Mouse (Mus musculus) urinary bladder, postnatal 25 days (tissue): Measurements from ENCODE around the gene Trim41.

Experiments
- DNase-seq: peaks from one replicate; pipeline ENCODE4 v3.0.0; 2022; ENCODE audit warnings: low spot score

Gene Trim41

DNA sequence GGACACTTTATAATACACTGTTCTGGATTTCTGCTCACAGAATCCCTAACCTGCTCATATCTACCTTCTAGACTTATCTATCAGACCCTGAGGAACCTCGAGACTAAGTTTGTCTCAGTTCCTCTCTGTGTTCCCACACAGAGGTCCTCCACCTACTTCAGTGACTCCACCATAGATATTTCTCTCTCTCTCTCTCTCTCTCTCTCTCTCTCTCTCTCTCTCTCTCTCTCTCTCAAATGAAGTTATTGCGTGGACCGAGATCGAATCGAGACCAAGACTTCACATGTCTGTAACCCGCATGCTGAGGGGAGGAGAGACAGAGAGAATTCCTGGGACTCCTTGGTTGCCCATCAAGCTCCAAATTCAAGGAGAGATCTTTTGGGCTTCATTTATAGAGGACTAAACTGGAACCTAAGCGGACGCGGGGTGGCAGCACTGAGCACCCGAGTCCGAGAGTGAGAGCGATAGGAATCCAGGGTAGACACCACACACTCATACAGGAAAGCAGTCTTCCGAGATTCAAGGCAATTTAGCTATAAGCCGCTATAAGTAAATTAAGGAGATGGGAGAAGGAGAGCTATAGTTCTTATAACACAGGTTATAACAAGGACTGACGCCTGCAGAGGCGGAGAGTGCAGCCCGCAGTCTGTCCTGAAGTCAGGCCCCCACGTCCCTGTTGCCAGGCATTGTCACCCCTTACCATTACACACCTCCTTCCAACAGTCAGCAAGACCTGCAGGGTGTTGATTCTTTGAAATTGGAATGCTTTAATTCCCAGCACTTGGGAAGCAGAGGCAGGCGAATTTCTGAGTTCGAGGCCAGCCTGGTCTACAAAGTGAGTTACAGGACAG is 27.0 kb downstream of the Trim41 start:
- peak; percentile 84 for DNase-seq

DNA sequence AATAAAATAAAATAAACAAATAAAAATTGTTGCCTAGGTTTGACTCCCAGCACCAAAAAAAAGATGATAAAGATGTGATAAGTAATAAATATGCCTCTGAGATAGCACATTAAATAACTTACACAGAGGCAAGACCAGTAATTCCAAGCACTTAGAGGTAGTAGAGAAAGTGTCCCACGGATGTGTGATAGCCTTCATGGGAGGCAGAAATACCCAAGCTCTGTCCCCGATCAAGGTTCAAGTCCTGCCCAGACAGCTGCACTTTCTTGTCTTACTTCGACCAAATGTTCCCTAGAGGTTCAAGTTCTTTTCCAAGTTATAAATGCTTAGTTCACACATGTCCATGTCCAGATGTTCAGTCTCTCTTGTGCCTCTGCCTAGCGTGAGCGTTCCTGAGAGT is 27.9 kb downstream of the Trim41 start:
- no peak for DNase-seq

DNA sequence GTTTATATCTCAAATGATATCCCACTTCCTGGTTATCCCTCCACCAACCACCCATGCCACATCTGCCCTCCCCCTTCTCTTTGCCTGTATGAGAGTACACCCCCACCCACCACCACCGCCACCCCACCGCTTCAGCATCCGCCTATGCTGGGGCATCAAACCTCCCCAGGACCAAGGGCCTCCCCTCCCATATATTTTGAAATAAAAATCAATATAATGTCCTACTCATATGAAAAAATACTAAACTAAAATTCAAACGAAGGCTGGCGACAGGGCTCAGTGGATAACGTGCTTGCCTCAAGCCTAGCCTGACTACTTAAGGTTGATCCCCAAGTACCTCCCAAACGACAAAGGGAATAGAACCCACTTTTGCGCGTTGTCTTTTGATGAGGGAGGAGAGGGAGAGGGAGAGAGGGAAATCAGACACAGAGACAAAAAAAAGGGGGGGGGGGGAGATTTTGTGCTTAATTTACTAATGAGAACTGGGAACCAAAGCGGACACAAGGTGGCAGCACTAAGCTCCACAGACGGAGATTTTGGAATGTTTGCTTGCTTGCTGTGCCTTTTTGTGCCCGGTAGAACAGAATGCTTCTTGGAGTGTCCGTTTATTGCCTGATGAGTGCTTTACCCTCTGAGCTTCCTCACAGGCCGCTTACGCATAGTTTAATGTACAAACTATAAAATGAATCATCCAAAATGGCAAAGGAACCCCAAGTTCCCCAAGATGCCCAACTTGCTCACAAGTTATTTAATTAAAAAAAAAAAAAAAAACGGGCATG is 28.7 kb downstream of the Trim41 start:
- DNase-seq, result peak; percentile 67

DNA sequence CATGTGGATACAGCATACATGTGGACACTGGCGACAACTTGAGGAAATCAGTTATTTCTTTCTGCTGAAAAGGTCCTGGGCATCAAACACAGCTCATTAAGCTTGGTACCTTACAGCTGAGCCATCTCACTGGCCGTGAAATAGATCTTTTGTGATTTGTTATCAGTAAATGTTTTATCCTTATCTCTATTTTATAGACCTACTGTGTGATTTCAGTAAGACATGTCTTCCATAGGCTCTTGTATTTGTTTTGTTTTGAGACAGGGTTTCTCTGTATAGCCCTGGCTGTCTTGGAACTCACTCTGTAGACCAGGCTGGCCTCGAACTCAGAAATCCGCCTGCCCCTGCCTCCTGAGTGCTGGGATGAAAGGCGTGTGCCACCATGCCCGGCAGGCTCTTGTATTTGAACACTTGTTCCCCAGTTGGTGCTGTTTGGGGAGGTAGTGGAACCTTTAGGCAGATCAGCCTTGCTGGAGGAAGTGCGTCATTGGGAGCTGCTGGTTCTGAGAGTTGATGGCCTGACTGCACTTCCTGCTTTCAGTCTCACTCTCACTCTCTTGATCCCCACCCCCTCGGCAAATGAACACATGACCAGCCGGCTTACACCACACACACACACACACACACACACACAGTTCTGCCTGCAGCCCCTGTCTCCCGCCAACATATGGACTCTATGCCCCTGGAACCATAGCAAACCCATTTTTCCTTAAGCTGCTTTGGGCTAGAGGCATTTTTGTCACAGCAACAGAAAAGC is 29.5 kb downstream of the Trim41 start:
- DNase-seq, result no peak

DNA sequence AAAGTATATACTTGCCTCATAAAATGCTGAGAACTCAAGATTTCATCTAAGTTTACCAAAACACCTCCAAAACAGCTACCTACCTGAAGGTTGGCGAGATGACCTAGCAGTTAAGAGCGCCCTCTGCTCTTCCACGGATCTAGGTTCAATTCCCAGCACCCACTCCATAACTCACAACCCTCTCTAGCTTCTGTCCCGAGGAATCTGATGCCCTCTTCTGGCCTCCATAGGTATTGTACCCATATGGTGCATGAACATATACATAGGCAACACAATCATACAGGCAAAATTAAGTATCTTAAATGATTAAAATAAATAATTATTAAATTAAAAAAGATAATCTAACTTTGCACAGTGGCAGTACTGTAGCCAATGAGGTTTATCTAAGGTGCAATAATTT is 34.9 kb downstream of the Trim41 start:
- no peak for DNase-seq

DNA sequence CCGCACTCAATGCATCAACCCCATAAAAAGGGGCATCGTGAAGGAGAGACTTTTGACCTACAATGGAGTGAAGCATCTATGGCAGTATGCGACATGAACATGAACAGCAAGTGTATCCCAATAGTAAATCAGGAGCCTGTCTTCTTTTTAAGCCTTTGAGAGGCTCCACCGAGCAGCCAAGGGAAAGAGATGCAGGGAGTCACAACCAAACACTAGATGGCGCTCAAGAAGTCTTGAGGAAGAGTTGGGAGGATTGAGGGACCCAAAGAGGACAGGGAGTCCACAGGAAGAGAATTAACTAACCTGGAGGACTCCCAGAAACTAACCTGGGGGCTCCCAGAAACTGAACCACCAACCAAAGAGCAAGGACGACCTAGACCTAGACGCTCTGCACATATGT is 37.7 kb downstream of the Trim41 start:
- no peak for DNase-seq

DNA sequence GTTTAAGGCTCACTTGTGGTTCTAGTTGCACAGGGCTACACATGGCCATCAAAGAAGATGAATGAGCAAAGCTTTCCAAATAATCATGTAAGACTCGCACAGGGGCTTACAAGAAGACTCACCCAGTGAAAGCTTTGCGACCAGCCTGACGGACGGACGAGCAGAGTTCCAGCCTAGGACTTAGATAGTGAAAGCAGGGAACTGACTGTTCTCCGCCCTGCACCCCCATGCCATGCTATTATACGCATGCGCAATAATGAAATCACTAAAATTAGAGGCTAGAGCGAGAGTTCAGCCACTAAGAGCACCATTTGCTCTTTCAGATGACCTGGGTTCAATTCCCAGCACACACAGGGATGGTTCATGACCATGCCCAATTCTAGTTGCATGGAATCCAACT is 39.9 kb downstream of the Trim41 start:
- no peak for DNase-seq

DNA sequence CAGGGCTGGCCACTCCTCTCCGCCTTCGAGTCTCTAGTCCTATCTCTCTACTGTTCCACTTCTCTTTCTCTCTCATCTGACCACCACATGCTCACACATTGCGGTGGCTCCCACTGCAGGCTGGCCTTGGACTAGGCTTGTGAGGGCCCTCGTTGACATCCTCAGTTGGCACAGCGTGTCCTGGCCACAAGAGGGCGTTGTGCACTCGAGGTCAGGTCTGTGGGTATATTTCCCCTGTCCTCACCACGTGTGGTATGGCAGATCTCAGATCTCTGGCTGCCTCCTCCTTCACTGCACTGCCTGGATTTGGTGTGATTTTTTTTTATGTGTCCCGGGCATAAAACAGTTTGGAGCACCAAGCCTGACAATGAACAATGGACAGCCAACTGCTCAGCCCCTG is 40.5 kb downstream of the Trim41 start:
- no peak for DNase-seq

DNA sequence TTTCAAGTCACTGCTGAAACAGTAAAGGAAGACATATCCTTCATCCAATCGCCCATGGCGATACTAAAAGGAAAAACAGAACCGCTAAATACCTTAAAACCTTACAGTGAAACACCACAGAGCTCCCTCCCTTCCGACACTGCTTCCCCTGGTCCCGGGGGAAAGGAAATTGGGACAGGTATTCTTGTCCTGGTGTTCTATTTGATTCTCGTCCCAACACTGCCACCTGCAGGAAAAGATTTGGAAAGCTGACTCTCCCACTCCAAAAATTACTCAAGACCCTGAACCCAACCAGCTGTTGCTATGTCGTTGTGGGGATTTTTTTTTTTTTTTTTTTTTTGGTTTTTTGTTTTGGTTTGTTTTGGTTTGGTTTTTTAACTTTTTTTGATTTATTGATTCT is 41.7 kb downstream of the Trim41 start:
- DNase-seq, result peak; percentile 29

DNA sequence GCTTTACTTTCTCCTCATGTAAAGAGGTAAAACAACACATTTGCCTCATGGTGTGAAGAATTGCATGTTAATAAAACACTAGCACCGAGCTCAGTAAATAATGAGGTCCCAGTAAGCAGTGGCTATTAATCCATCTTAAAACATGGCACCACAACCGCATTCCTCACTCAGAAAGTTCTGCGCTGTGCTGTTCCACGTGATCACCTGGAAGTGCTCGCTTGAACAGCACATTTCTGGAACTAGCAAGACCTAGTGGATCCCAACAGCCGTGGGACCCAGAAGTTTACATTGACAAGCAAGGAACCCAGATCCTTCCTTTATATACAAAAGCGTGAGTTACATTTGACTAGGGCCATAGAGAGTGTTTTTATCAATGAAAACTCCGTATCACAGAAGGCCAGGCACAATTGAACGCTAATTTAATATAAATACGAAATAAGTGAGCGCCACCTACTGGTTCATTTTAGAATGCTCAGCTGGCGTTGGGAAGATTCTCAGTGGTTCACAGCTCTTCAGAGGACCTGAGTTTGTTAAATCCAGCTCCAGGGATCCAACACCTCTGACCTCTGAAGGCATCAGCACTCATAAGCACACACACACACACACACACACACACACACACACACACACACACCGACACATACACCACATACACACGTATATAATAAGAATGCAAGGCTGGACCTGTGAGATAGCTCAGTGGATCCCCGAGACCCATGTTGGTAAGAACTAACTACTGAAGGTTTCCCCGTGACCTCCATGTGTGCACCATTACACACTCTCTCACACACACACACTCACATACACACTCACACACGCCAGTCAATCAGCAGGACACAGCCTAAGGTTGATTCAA is 42.5 kb downstream of the Trim41 start:
- no peak for DNase-seq

DNA sequence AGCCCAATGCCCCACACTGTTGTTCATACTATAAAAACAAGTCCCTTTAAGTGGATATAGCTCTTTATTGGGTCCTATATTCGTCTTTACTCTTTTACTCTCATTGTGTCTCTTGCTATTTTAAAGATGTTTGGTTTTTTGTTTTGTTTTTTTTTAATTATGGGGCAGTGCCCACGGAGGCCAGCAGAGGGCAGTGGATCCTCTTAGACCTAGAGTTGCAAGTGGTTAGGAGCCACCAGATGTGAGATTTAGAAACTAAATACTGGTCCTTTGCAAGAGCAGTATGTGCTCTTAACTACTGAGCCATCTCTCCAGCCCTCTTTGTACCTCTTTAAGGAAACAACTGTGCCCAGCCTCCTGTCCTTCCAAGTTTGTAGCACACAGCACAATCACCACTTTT is 45.5 kb downstream of the Trim41 start:
- DNase-seq, result no peak

DNA sequence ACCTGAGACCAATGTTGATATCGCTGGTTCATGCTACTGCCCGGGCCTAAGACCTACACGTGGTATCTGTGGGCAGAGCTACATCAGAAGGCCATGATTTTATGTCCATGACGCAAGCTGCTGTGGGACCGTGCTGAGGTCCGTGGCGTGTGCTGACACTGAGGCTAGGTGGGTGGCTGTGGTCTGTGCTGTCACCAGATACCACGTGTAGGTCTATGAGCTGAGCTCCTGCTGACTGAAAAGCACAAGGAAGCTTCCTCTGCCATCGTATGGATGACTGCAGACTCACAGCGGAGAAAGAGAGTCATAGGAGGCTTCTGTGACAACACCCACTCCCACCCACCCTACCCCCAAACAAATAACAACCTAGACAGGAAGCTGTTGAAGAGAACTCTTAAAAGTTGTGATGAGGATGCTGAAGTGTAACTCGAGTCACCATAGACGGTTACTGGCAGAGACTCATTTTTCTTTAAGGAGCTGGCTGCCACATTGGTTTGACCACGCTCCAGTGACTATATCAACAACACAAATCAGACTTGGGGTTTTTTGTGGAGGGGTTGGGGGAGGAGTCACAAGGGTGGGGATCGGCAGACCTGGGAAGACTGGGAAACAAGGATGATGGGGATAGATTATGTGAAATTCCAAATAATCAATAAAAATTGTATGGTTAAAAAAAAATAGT is 49.8 kb downstream of the Trim41 start:
- DNase-seq, result no peak

DNA sequence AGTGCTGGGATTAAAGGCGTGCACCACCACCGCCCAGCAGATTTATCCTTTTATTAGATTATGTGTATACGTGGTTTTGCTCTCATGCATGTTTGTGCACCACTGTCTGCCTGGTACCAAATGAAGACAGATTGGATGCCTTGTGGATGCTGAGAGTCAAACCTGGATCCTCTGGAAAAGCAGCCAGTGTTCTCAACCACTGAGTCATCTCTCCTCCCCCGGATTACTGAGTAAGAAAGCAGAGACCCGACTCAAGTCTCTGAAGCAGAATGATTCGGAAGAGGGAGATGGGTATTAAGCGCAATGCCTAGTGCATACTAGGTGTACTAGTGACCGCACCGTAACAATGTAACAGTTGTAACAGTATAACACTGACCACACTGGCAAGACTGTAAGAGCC is 53.0 kb downstream of the Trim41 start:
- no peak for DNase-seq

DNA sequence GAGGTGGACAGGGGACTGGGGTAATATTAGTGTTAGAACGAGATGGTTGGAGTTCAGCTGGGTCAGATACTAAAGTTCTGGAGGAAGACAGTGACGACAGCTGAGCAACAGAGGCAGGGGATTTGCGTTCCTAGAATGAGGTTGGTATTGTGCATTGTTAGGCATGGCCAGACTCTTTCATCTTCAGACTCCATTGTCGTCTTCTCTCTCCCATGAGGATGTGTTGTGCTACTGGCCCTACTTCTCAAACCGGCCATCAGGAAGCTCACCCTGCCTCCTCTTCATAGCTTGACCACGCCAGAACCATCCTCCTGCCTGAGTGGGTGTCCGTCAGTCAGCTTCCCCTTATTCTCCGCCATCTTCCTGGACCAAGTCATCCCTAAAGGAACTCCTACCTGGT is 58.1 kb downstream of the Trim41 start:
- DNase-seq, result no peak
